Mouse (Mus musculus): ENCODE data around the gene Arsa. TPM values are rescaled to one million over a fixed set of nuclear protein-coding genes. Genes with fewer than 3 reads are reported as not detected.
A peak's percentile ranks its signal among the peaks of the same experiment; 100 is the strongest.

Arsa gene
- polyA plus RNA-seq, 1 experiment from 2014 or later, result 23.8 TPM

DNA sequence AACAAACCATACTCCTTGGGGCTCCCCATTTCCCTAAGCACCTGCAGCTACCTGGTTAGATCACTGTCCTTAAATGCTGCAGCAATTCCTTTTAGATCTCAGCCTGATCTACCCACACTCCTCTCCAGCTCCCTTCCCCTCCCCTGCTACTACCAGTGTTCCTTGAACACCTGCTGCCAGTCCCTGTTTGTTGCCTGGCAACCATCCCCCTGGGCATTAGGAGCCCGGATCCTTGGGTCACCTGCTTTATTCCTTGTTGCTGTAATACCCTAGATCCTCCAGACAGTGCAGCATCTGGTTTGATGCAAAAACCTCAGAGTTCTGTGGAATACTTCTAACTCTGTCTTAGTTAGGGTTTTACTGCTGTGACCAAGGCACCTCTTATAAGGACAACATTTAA lies 12.2 kb downstream of the Arsa start:
- no peaks in the 10 kb centered on the region for H3K4me1 ChIP-seq
- H3K4me2 ChIP-seq (replicated peaks), result no peak overlapping the region
- ATAC-seq (replicated peaks), result peak; percentile 47; the same call in 1 of the 2 replicates
- peaks cover 43% of the 10 kb centered on the region for H3K36me3 ChIP-seq
- no peaks in the 10 kb centered on the region for H3K27me3 ChIP-seq
- H3K27ac ChIP-seq (replicated peaks), result no peak overlapping the region
- no peak overlapping the region for H3K9ac ChIP-seq (replicated peaks)
- no peaks in the 10 kb centered on the region for H3K9me3 ChIP-seq
- H3K4me3 ChIP-seq, result no peak overlapping the region
- WGBS, result 3% methylated on average over 1 of the region's 1 CpGs

DNA sequence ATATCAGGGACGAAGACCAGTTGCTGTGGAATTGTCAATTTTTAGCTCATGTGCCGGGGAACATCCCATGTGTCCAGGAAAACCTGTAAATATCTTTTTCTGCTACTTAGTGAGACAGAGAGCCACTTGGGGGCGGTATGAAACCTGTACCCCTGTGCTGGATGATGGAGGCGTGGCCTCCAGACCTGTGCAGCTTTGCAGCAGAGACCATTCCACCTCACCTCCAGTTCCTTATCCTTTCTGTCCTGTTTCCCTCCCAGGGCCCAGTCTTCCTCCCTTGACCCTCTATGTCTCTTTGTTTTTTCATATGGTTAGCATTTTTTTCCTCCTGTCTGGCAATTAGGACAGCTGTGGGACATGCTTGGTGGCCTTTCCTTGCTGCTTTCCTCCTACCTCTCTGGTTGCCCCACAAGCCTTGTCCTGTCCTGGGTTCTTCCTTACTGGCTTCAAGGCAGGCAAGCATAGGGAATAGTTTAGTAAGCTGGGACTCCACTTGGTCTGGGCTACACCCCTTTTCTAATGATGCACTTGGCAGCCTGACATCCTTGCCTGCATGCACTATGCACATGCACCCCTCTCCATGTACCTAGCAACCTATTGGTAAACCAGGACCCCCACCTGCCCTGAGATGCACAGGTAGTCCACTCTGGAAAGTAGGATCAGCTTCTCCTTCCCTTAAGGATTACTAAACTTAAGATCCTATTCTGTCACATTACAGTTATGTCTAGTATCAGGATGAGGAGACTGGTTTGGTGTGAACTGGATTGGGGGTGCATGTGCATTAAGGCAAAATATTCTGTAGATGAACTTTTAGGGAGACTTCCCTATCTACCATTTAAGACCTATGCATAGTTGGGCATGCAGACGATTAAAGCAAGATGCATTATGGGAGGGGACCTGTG lies 13.6 kb downstream of the Arsa start:
- Histone ChIP-seq H3K4me2 (replicated peaks) (no peak overlapping the region), H3K9me3 (no peaks in the 10 kb centered on the region), H3K4me3 (no peak overlapping the region), H3K4me1 (no peaks in the 10 kb centered on the region), H3K36me3 (peaks cover 55% of the 10 kb centered on the region), H3K27ac (replicated peaks) (no peak overlapping the region), H3K27me3 (no peaks in the 10 kb centered on the region), H3K9ac (replicated peaks) (no peak overlapping the region)
- 66% methylated on average over 5 of the region's 5 CpGs for WGBS
- no peak for ATAC-seq (replicated peaks)

DNA sequence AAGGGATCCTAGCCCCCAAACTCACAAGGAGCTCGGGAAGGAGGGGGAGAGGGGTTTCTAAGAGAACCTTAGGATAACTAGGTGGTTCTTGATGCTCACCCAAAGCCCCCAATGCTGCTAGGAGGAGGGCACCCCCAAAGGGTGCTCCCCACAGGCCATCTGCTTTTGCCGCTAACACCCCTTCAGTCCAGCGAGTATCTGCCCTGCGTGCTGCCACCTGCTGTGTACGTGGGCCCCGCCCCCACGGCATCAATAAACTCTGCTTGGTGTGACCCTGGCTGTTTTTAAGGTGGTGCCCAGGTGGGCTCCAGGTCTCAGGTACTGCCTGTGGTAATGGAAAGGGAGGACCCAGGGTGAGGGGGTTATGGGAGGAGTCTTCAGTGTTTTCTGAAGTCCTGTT lies 15.0 kb downstream of the Arsa start:
- no peak overlapping the region for H3K4me3 ChIP-seq

DNA sequence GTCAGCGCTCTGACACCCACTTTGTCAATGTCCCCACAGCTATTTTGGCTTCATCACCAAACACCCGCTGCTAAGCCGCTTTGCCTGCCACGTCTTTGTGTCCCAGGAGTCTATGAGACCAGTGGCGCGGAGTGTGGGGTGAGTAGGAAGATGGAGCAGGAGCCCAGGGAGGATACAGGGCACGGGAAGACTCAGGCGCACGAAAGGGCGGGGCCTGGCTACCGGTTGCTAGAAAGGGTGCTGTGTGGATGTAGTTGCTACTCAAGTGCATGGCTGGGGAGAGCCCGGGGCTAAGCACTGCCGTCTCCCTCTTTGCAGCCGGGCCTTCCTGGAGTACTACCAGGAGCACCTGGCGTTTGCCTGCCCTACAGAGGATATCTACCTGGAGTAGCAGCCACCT lies 15.9 kb downstream of the Arsa start:
- Histone ChIP-seq H3K4me3 (no peak overlapping the region), H3K9me3 (no peaks in the 10 kb centered on the region), H3K27me3 (no peaks in the 10 kb centered on the region), H3K4me1 (no peaks in the 10 kb centered on the region), H3K27ac (replicated peaks) (no peak overlapping the region), H3K4me2 (replicated peaks) (no peak overlapping the region), H3K9ac (replicated peaks) (no peak overlapping the region), H3K36me3 (peaks cover 78% of the 10 kb centered on the region)
- no peak for ATAC-seq (replicated peaks)
- WGBS, result 87% methylated on average over 15 of the region's 15 CpGs

More for the DNA sequence above, 15.0 kb downstream of the Arsa start:
- ATAC-seq (replicated peaks), result no peak
- no peak overlapping the region for H3K27ac ChIP-seq (replicated peaks)
- no peak overlapping the region for H3K9ac ChIP-seq (replicated peaks)
- H3K4me1 ChIP-seq, result no peaks in the 10 kb centered on the region
- no peak overlapping the region for H3K4me2 ChIP-seq (replicated peaks)
- 82% methylated on average over 7 of the region's 7 CpGs for WGBS
- peaks cover 69% of the 10 kb centered on the region for H3K36me3 ChIP-seq
- H3K27me3 ChIP-seq, result no peaks in the 10 kb centered on the region
- H3K9me3 ChIP-seq, result no peaks in the 10 kb centered on the region

DNA sequence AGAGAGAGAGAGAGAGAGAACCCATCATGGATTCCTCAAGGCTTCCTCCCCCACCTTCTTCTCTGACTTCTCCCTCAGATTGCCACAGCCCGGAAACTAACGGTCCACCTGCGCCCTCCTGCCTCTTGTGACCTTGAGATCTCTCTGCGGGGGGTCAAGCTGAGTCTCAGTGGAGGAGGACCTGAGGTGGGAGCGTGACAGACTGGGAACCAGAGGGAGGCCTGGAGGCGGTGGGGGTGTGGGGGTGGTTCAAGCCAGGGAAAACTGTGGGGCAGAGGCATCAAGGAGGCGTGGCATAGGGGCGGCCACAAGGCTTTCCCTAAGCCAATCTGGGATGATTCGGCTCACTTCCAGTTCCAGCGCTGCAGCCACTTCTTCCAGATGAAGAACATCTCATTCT lies 16.9 kb downstream of the Arsa start:
- ATAC-seq (replicated peaks), result no peak
- Histone ChIP-seq H3K27me3 (no peaks in the 10 kb centered on the region), H3K27ac (replicated peaks) (no peak overlapping the region), H3K9ac (replicated peaks) (no peak overlapping the region), H3K9me3 (no peaks in the 10 kb centered on the region), H3K4me2 (replicated peaks) (no peak overlapping the region), H3K4me1 (peaks cover 8% of the 10 kb centered on the region), H3K4me3 (no peak overlapping the region), H3K36me3 (peaks cover 78% of the 10 kb centered on the region)
- 86% methylated on average over 10 of the region's 10 CpGs for WGBS

DNA sequence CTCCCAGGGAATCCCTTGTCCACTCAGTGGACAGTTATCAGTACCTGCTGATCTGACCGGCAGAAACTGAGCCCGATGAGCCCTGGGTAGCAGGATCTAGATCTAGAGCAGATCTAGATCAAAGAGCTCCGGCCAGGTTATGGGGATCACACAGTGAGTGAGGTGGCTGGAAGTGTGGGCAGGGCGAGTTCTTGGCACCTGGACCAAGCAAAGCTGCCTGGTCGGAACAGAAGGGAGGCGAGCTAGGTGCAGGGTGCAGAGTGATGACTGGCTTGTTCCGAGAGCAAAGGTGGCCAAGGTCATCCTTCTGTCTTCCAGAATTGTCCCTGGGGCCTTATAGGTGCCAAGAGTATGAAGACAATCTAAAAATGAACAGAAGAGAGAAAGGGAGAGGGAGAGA lies 17.4 kb downstream of the Arsa start:
- H3K27me3 ChIP-seq, result no peaks in the 10 kb centered on the region
- peaks cover 13% of the 10 kb centered on the region for H3K4me1 ChIP-seq
- no peak overlapping the region for H3K4me2 ChIP-seq (replicated peaks)
- no peaks in the 10 kb centered on the region for H3K9me3 ChIP-seq
- no peak overlapping the region for H3K4me3 ChIP-seq
- 92% methylated on average over 7 of the region's 7 CpGs for WGBS
- no peak overlapping the region for H3K9ac ChIP-seq (replicated peaks)
- ATAC-seq (replicated peaks), result no peak
- H3K36me3 ChIP-seq, result peaks cover 78% of the 10 kb centered on the region
- H3K27ac ChIP-seq (replicated peaks), result no peak overlapping the region

DNA sequence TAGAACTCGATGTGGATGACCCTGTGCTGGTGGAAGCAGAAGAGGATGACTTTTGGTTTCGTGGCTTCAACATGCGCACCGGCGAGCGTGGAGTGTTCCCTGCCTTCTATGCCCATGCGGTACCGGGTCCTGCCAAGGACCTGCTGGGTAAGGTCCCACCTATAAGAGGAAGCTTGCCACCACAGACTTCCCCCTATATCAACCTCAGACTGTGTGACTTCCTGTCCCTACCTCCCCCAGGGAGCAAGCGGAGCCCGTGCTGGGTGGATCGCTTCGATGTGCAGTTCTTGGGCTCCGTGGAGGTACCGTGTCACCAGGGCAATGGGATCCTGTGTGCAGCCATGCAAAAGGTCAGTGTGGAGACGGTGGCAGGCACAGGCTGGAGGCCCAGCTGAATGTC lies 18.3 kb downstream of the Arsa start:
- WGBS, result 96% methylated on average over 15 of the region's 15 CpGs
- no peak overlapping the region for H3K4me2 ChIP-seq (replicated peaks)
- ATAC-seq (replicated peaks), result no peak
- no peaks in the 10 kb centered on the region for H3K27me3 ChIP-seq
- H3K9me3 ChIP-seq, result no peaks in the 10 kb centered on the region
- no peak overlapping the region for H3K4me3 ChIP-seq
- H3K27ac ChIP-seq (replicated peaks), result no peak overlapping the region
- H3K36me3 ChIP-seq, result peaks cover 73% of the 10 kb centered on the region
- H3K9ac ChIP-seq (replicated peaks), result no peak overlapping the region
- H3K4me1 ChIP-seq, result peaks cover 16% of the 10 kb centered on the region

DNA sequence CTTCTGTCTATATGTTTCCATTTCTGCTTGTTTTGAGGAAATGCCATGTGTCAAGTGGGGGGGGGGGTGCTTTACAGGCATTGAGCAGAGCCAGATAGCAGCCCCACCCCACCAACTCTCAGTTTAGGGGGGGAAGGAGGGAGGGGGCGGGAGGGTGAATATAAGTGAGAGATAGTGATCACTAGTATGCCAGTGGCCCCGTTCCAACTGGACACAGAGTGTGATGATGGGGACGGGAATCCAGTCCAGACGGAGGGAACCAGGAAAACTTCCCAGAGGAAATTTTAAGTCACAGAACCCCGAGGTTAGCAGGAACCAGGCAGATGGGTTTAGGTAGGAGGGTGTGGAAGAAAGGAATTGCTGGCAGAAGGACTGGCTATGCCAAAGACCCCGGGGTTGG lies 21.6 kb downstream of the Arsa start:
- WGBS, result 76% methylated on average over 6 of the region's 6 CpGs

DNA sequence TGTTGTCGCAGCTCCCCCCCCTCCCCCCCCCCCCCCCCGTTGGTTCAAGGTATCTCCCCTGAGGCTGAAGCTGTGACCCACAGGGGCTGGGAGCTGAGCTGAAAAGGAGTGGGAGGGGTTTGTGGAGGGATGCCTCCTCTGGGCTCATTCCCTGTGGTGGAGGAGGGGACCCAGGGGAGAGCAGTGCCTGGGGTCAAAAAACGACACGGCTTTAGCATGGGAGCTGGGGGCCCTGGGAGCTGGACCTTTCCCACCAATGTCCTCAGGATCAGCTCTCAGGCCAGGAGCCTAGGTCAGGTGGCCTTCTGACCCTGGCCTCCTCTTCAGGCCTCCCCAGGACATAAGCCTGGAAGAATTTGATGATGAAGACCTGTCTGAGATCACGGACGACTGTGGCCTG lies 22.4 kb downstream of the Arsa start:
- Histone ChIP-seq H3K4me3 (peak overlapping the region; percentile 93), H3K9ac (replicated peaks) (peak overlapping the region; percentile 83), H3K9me3 (no peaks in the 10 kb centered on the region), H3K27ac (replicated peaks) (peak overlapping the region; percentile 81; the same call in 1 of the 2 replicates), H3K4me1 (peaks cover 24% of the 10 kb centered on the region), H3K36me3 (peaks cover 34% of the 10 kb centered on the region), H3K4me2 (replicated peaks) (peak overlapping the region; percentile 88), H3K27me3 (no peaks in the 10 kb centered on the region; the same call in 1 of the 2 replicates)
- 9% methylated on average over 5 of the region's 6 CpGs for WGBS
- ATAC-seq (replicated peaks), result peak; percentile 49

More for the DNA sequence above, 21.6 kb downstream of the Arsa start:
- H3K4me2 ChIP-seq (replicated peaks), result peak overlapping the region; percentile 88
- H3K27me3 ChIP-seq, result no peaks in the 10 kb centered on the region; the same call in 1 of the 2 replicates
- no peaks in the 10 kb centered on the region for H3K9me3 ChIP-seq
- peak overlapping the region; percentile 83 for H3K9ac ChIP-seq (replicated peaks)
- peak overlapping the region; percentile 93 for H3K4me3 ChIP-seq
- peaks cover 24% of the 10 kb centered on the region for H3K4me1 ChIP-seq
- H3K27ac ChIP-seq (replicated peaks), result no peak overlapping the region
- H3K36me3 ChIP-seq, result peaks cover 41% of the 10 kb centered on the region
- ATAC-seq (replicated peaks), result no peak

DNA sequence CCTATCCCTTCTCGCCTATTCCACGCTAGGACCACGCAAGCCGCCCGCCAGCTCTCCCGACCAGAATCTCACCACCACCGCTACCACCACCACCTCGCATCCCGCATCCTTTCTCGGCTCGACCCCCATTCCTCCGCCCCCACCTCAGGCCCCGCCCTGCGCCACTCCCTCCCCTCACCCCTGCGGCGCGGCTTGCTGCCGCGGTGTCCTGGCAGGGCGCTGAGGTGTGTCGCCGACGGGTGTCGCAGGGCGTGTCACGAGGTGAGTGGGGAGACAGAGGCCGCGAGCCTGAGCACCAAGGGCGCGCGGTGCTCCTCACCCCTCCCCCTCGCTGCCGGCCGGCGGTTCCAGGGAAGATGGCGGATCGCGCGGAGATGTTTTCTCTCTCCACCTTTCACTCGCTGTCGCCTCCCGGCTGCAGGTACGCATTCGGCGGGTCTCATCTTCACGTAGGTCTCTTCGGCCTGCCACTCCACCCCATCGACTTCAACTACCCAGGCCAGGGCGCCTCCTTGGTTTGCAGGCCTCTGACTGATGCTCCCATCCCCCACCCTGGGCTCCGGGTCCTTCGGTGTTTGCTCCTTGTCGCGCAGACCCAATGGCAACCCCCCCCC lies 23.3 kb downstream of the Arsa start, which contains the start of gene Mapk8ip2:
Mapk8ip2 (plus strand) TSS at position 49 of the 614 bp plus-strand sequence.
- peak within 1 kb of the TSS; percentile 83 for H3K9ac ChIP-seq (replicated peaks)
- H3K36me3 ChIP-seq, result peaks cover 27% of the 10 kb centered on the region
- H3K4me1 ChIP-seq, result peaks cover 24% of the 10 kb centered on the region
- peak within 1 kb of the TSS; percentile 88 for H3K4me2 ChIP-seq (replicated peaks)
- H3K4me3 ChIP-seq, result peak within 1 kb of the TSS; percentile 93
- peak within 1 kb of the TSS; percentile 81 for H3K27ac ChIP-seq (replicated peaks)
- WGBS, result under 1% methylated on average over 46 of the region's 53 CpGs
- no peaks in the 10 kb centered on the region for H3K9me3 ChIP-seq
- no peaks in the 10 kb centered on the region; the same call in 1 of the 2 replicates for H3K27me3 ChIP-seq
- peak; percentile 80 for ATAC-seq (replicated peaks)

DNA sequence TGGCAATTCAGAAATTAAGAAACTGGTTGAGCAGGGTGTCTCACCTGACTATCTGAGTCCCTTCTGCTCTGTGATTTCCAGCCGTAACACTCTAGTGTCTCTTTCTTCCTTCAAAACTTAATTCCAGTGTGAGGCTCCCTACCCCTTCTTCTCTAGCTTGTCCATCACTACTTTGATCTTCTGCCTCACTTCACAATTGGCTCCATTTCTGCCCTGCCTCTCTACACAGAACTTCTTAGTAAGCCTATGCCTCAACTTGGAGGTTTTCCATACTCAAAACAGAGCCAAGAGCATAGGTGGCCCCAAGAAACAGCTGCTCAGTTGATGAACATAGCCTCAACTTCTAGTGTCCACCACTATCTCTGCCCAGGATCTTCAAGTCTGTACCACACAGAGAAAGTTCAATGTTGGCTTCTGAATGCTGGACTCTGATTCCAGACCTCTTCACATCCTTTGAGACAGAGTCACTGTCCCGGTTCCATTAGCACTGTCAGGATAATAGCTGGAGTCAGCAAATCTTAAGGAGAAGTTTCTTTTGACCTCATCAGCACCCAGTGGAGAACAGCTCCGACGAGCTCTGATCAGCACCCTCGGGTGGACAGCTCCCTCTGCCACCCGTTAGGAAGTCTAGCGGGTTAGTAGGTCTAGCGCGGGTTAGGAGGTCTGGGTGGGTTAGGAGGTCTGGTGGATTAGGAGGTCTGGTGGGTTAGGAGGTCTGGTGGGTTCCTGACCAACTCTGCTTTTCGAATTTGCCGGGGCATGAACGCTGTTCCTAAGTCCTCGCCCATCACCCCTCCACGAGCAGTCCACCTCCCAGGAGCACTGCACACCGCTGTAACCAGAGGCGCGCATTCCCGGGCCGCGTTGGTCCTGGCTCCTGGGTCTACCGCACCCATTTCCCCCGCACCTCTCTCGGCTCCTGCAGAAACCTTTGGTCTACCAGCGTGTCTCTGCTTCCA lies 24.0 kb downstream of the Arsa start:
- peak overlapping the region; percentile 93 for H3K4me3 ChIP-seq
- WGBS, result 5% methylated on average over 24 of the region's 24 CpGs
- peak overlapping the region; percentile 81 for H3K27ac ChIP-seq (replicated peaks)
- peak overlapping the region; percentile 88 for H3K4me2 ChIP-seq (replicated peaks)
- peaks cover 24% of the 10 kb centered on the region for H3K4me1 ChIP-seq
- H3K9ac ChIP-seq (replicated peaks), result peak overlapping the region; percentile 83
- H3K36me3 ChIP-seq, result peaks cover 19% of the 10 kb centered on the region
- no peaks in the 10 kb centered on the region for H3K9me3 ChIP-seq
- peak; percentile 78 for ATAC-seq (replicated peaks)
- no peaks in the 10 kb centered on the region; the same call in 1 of the 2 replicates for H3K27me3 ChIP-seq
